Mouse (Mus musculus) megakaryocyte, embryonic 14.5 days (primary cell): ENCODE measurements around the gene Opn1mw.

Experiments
- FLI1 ChIP-seq: IDR thresholded peaks from 2 replicates; pipeline ENCODE4 v1.6.1; 2012; ENCODE audit warnings: low read length, inconsistent platforms, mixed read lengths
- GATA1 ChIP-seq: IDR thresholded peaks from 3 replicates; pipeline ENCODE4 v1.6.1; 2012; ENCODE audit warnings: mixed read lengths, low read length, inconsistent platforms, borderline replicate concordance

- no peak for TF ChIP-seq GATA1
- TF ChIP-seq FLI1, result no peak
Observed at GRCm38 (mm10) chrX:74167738-74168137, 40.5 kb downstream of the Opn1mw start, which contains the start of gene Tex28.
